Mouse (Mus musculus) C2C12 (cell line): ENCODE measurements around the gene Ipo4.

Experiments
- CEBPB ChIP-seq: IDR thresholded peaks from one replicate; pipeline ENCODE4 v1.6.1; 2011; ENCODE audit warnings: low read depth, mild to moderate bottlenecking, control low read depth, moderate library complexity
- CTCF ChIP-seq: IDR thresholded peaks from one replicate; pipeline ENCODE4 v1.5.1; 2011; ENCODE audit not compliant: control insufficient read depth, insufficient read depth, insufficient read length
- FOSL1 ChIP-seq: IDR thresholded peaks from one replicate; pipeline ENCODE4 v1.8.0; 2011; ENCODE audit warnings: mild to moderate bottlenecking, low read length; ENCODE audit not compliant: poor library complexity, insufficient read depth, severe bottlenecking
- MAX ChIP-seq: IDR thresholded peaks from one replicate; pipeline ENCODE4 v1.6.1; 2011; ENCODE audit warnings: mild to moderate bottlenecking, control low read depth
- MYOD1 ChIP-seq: IDR thresholded peaks from one replicate; pipeline ENCODE4 v1.6.1; 2011; ENCODE audit warnings: low read depth; ENCODE audit not compliant: control insufficient read depth, insufficient read length
- MYOG ChIP-seq: IDR thresholded peaks from one replicate; pipeline ENCODE4 v1.6.1; 2011; ENCODE audit not compliant: control insufficient read depth, insufficient read length; ENCODE audit errors: extremely low read depth
- USF1 ChIP-seq: IDR thresholded peaks from one replicate; pipeline ENCODE4 v1.6.1; 2011; ENCODE audit warnings: low read depth, mild to moderate bottlenecking, control low read depth, moderate library complexity

- no peak for TF ChIP-seq CTCF
- TF ChIP-seq MAX, result no peak
- TF ChIP-seq USF1, result no peak
- no peak for TF ChIP-seq MYOD1
- no peak for TF ChIP-seq MYOG
- no peak for TF ChIP-seq FOSL1
- TF ChIP-seq CEBPB, result no peak
Observed at GRCm38 (mm10) chr14:55637795-55638194, 2.0 kb upstream of the Ipo4 start, which contains the start of gene Gm49378.
